Mouse (Mus musculus): ENCODE measurements around the gene Galnt17. TPM values are rescaled to one million over a fixed set of nuclear protein-coding genes. Genes with fewer than 3 reads are reported as not detected.

Galnt17 gene
- polyA plus RNA-seq, 1 experiment from 2014 or later: 8.1 TPM

- Histone ChIP-seq H3K9me3 (ENCODE audit: control insufficient read depth, low read length) (no peaks in the 10 kb centered on the region), H3K4me2 (ENCODE audit: low read length) (peak overlapping the region; percentile 84), H3K9ac (ENCODE audit: low read depth, low read length) (no peak overlapping the region), H3K27me3 (replicated peaks; ENCODE audit: control insufficient read depth, insufficient read depth, low read length) (no peaks in the 10 kb centered on the region), H3K4me1 (ENCODE audit: control insufficient read depth, insufficient read depth, low read depth, low read length) (peaks cover 16% of the 10 kb centered on the region), H3K36me3 (ENCODE audit: control insufficient read depth, insufficient read depth, low read length) (no peaks in the 10 kb centered on the region), H3K4me3 (ENCODE audit: low read length) (peak overlapping the region; percentile 78), H3K27ac (ENCODE audit: low read depth, low read length) (no peak overlapping the region)
- ATAC-seq: no peak
- WGBS: 26% methylated on average over 5 of the region's 5 CpGs
These were observed 3.1 kb downstream of the Galnt17 start for GRCm38 (mm10) chr5:131305223-131305622.

DNA sequence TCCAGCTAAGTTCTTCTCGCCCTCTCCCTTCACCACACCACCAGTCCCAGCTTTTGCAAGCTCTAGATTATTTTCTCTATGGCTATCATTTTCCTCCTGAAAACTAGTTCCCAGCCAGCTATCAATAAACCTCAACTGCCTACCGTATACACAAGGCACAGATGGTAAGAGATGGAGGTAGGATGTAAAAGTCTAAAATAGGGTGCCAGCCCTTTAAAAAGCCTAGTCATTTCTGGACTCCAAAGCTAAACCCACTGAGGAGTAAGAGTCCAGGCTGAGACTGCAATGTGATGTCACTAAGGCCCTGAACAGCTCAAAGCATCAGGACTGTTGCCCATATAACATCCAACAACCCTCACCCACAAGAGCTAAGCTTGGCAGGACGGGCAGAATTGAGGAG is 6.8 kb downstream of the Galnt17 start:
- WGBS: 92% methylated on average over 3 of the region's 3 CpGs
- Histone ChIP-seq H3K9me3 (ENCODE audit: control insufficient read depth, low read length) (no peaks in the 10 kb centered on the region), H3K4me2 (ENCODE audit: low read length) (no peak overlapping the region), H3K27ac (ENCODE audit: low read depth, low read length) (no peak overlapping the region), H3K4me3 (ENCODE audit: low read length) (no peak overlapping the region), H3K27me3 (replicated peaks; ENCODE audit: control insufficient read depth, insufficient read depth, low read length) (no peaks in the 10 kb centered on the region), H3K36me3 (ENCODE audit: control insufficient read depth, insufficient read depth, low read length) (no peaks in the 10 kb centered on the region), H3K9ac (ENCODE audit: low read depth, low read length) (no peak overlapping the region), H3K4me1 (ENCODE audit: control insufficient read depth, insufficient read depth, low read depth, low read length) (peaks cover 13% of the 10 kb centered on the region)
- ATAC-seq: no peak

DNA sequence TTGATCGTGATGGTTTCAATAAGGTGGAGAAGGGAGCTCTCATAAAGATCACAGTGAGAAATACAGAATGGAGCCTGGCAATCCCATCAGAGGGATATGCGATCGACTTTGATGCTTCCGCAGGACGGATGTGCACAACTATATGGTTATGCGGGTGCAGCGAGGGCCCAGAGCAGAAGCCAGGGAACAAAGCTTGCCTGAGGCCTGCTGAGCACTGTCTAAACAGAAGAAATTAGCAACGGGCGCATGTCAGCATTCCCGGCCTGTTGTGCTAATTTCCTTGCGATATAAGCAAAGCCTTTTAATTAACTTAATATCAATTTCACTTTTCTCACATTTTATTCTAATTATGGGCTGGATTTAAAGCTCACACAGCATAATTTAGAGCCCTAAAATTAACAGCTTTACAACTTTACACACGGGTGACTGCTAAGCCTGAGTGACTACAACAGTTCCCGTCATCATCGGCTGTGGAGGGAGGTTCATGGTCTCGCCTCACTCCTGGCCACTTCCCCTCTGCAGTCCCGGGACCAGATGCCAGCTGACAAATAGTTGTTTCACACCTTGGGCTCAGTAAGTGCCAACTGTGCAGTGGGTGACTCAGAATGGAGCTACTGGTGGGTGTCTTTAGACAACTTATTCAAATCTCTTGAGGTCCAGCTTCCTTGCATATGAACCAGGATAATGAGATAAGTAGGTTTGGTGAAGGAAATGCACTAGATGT is 14.4 kb downstream of the Galnt17 start:
- Histone ChIP-seq H3K27me3 (replicated peaks; ENCODE audit: control insufficient read depth, insufficient read depth, low read length) (no peaks in the 10 kb centered on the region), H3K4me1 (ENCODE audit: control insufficient read depth, insufficient read depth, low read depth, low read length) (no peaks in the 10 kb centered on the region), H3K36me3 (ENCODE audit: control insufficient read depth, insufficient read depth, low read length) (no peaks in the 10 kb centered on the region), H3K9ac (ENCODE audit: low read depth, low read length) (no peak overlapping the region), H3K27ac (ENCODE audit: low read depth, low read length) (no peak overlapping the region), H3K4me2 (ENCODE audit: low read length) (no peak overlapping the region), H3K9me3 (ENCODE audit: control insufficient read depth, low read length) (no peaks in the 10 kb centered on the region), H3K4me3 (ENCODE audit: low read length) (no peak overlapping the region)
- ATAC-seq: no peak
- 62% methylated on average over 16 of the region's 16 CpGs for WGBS

DNA sequence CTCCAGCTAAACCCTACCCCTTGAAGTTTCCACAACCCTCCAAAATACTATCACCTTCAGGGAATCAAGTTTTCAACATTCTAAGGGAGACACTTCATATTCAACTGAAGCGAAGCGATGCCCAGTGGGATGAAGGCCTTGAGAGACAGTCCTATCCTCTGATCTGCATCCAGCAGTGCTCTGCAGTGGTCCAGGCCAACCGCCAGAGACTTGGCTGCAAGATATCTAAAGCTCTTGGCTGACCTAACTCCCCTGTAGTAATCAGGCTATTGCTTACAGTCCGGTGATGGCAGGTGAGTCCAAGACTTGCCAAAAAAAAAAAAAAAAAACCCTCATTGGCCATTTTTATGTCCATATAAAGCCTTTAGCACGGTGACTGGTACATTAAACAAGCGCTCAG is 21.2 kb downstream of the Galnt17 start:
- WGBS: 88% methylated on average over 6 of the region's 6 CpGs
- H3K4me2 ChIP-seq (ENCODE audit: low read length): no peak overlapping the region
- no peaks in the 10 kb centered on the region for H3K4me1 ChIP-seq (ENCODE audit: control insufficient read depth, insufficient read depth, low read depth, low read length)
- H3K27ac ChIP-seq (ENCODE audit: low read depth, low read length): no peak overlapping the region
- no peaks in the 10 kb centered on the region for H3K36me3 ChIP-seq (ENCODE audit: control insufficient read depth, insufficient read depth, low read length)
- H3K9me3 ChIP-seq (ENCODE audit: control insufficient read depth, low read length): no peaks in the 10 kb centered on the region
- ATAC-seq: no peak
- no peak overlapping the region for H3K9ac ChIP-seq (ENCODE audit: low read depth, low read length)
- H3K4me3 ChIP-seq (ENCODE audit: low read length): no peak overlapping the region
- H3K27me3 ChIP-seq (replicated peaks; ENCODE audit: control insufficient read depth, insufficient read depth, low read length): no peaks in the 10 kb centered on the region

DNA sequence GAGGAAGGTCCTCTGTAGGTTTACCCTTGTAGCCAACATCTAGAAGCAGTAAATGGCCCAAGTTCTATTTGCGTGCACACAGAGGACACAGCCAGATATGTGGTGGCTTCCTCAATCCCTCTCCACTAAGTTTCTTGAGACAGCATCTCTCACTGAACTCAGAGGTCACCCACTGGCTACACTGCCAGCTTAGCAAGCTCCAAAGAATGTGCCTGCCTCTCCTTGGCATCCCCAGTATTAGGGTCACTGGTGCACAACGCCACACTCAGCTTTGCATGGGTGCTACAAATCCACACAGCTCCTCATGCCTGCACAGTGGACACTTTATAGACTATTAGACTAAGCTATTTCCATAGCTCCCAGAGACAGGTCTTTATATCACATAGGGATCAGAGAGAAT is 21.6 kb downstream of the Galnt17 start:
- no peaks in the 10 kb centered on the region for H3K27me3 ChIP-seq (replicated peaks; ENCODE audit: control insufficient read depth, insufficient read depth, low read length)
- no peaks in the 10 kb centered on the region for H3K36me3 ChIP-seq (ENCODE audit: control insufficient read depth, insufficient read depth, low read length)
- H3K27ac ChIP-seq (ENCODE audit: low read depth, low read length): no peak overlapping the region
- H3K4me2 ChIP-seq (ENCODE audit: low read length): no peak overlapping the region
- H3K4me3 ChIP-seq (ENCODE audit: low read length): no peak overlapping the region
- no peaks in the 10 kb centered on the region for H3K4me1 ChIP-seq (ENCODE audit: control insufficient read depth, insufficient read depth, low read depth, low read length)
- ATAC-seq: no peak
- 88% methylated on average over 2 of the region's 2 CpGs for WGBS
- no peaks in the 10 kb centered on the region for H3K9me3 ChIP-seq (ENCODE audit: control insufficient read depth, low read length)
- H3K9ac ChIP-seq (ENCODE audit: low read depth, low read length): no peak overlapping the region

- Histone ChIP-seq H3K27ac (ENCODE audit: low read depth, low read length) (no peak overlapping the region), H3K27me3 (replicated peaks; ENCODE audit: control insufficient read depth, insufficient read depth, low read length) (no peaks in the 10 kb centered on the region), H3K9me3 (ENCODE audit: control insufficient read depth, low read length) (no peaks in the 10 kb centered on the region), H3K4me3 (ENCODE audit: low read length) (no peak overlapping the region), H3K4me2 (ENCODE audit: low read length) (no peak overlapping the region), H3K4me1 (ENCODE audit: control insufficient read depth, insufficient read depth, low read depth, low read length) (peaks cover 4% of the 10 kb centered on the region; the same call in 1 of the 2 replicates), H3K36me3 (ENCODE audit: control insufficient read depth, insufficient read depth, low read length) (no peaks in the 10 kb centered on the region), H3K9ac (ENCODE audit: low read depth, low read length) (no peak overlapping the region)
- WGBS: 47% methylated on average over 2 of the region's 2 CpGs
- ATAC-seq: no peak
These were observed 27.9 kb downstream of the Galnt17 start for GRCm38 (mm10) chr5:131280349-131280748.

DNA sequence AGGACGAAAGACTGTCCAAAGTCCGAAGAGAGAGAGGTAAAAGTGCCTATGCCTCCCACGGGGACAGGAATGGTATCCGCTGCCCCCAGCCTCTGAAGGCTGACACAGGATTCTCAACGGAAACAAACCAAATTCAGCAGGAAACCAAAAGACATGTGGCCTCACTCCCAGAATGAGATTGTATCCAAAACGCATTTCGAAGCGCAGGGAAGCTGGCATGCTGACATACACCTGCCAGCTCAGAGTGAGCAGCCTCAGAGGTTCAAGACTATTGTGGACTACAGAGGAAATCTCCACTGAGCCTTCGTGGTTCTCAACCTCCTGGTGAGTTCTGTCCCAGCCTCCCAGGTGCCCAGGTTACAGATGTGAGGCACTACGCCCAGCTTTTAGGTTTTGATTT is 29.0 kb downstream of the Galnt17 start:
- H3K4me3 ChIP-seq (ENCODE audit: low read length): no peak overlapping the region
- no peak overlapping the region for H3K27ac ChIP-seq (ENCODE audit: low read depth, low read length)
- H3K4me1 ChIP-seq (ENCODE audit: control insufficient read depth, insufficient read depth, low read depth, low read length): peaks cover 4% of the 10 kb centered on the region; the same call in 1 of the 2 replicates
- no peaks in the 10 kb centered on the region for H3K27me3 ChIP-seq (replicated peaks; ENCODE audit: control insufficient read depth, insufficient read depth, low read length)
- no peak for ATAC-seq
- H3K36me3 ChIP-seq (ENCODE audit: control insufficient read depth, insufficient read depth, low read length): no peaks in the 10 kb centered on the region
- no peak overlapping the region for H3K9ac ChIP-seq (ENCODE audit: low read depth, low read length)
- H3K9me3 ChIP-seq (ENCODE audit: control insufficient read depth, low read length): no peaks in the 10 kb centered on the region
- WGBS: 79% methylated on average over 10 of the region's 10 CpGs
- no peak overlapping the region for H3K4me2 ChIP-seq (ENCODE audit: low read length)

GRCm38 (mm10) chr5:131277227-131277626 is 31.1 kb downstream of the Galnt17 start:
- Histone ChIP-seq H3K27me3 (replicated peaks; ENCODE audit: control insufficient read depth, insufficient read depth, low read length) (no peaks in the 10 kb centered on the region), H3K9me3 (ENCODE audit: control insufficient read depth, low read length) (no peaks in the 10 kb centered on the region), H3K27ac (ENCODE audit: low read depth, low read length) (no peak overlapping the region), H3K36me3 (ENCODE audit: control insufficient read depth, insufficient read depth, low read length) (no peaks in the 10 kb centered on the region), H3K4me2 (ENCODE audit: low read length) (no peak overlapping the region), H3K4me3 (ENCODE audit: low read length) (no peak overlapping the region), H3K9ac (ENCODE audit: low read depth, low read length) (no peak overlapping the region), H3K4me1 (ENCODE audit: control insufficient read depth, insufficient read depth, low read depth, low read length) (peaks cover 4% of the 10 kb centered on the region; the same call in 1 of the 2 replicates)
- WGBS: 46% methylated on average over 7 of the region's 7 CpGs
- no peak for ATAC-seq

- Histone ChIP-seq H3K4me3 (ENCODE audit: low read length) (no peak overlapping the region), H3K4me1 (ENCODE audit: control insufficient read depth, insufficient read depth, low read depth, low read length) (no peaks in the 10 kb centered on the region)
- 78% methylated on average over 2 of the region's 2 CpGs for WGBS
These were observed 42.0 kb downstream of the Galnt17 start for GRCm38 (mm10) chr5:131266291-131266690.

More at GRCm38 (mm10) chr5:131266291-131266690, 42.0 kb downstream of the Galnt17 start:
- no peak overlapping the region for H3K9ac ChIP-seq (ENCODE audit: low read depth, low read length)
- no peaks in the 10 kb centered on the region for H3K36me3 ChIP-seq (ENCODE audit: control insufficient read depth, insufficient read depth, low read length)
- no peaks in the 10 kb centered on the region for H3K27me3 ChIP-seq (replicated peaks; ENCODE audit: control insufficient read depth, insufficient read depth, low read length)
- no peaks in the 10 kb centered on the region for H3K9me3 ChIP-seq (ENCODE audit: control insufficient read depth, low read length)
- ATAC-seq: no peak
- no peak overlapping the region for H3K27ac ChIP-seq (ENCODE audit: low read depth, low read length)
- no peak overlapping the region for H3K4me2 ChIP-seq (ENCODE audit: low read length)

Data from hindbrain, embryonic 16.5 days (tissue).